Comparison of ENCODE assay signal across 25 mouse cellular contexts in the genomic region with DNA sequence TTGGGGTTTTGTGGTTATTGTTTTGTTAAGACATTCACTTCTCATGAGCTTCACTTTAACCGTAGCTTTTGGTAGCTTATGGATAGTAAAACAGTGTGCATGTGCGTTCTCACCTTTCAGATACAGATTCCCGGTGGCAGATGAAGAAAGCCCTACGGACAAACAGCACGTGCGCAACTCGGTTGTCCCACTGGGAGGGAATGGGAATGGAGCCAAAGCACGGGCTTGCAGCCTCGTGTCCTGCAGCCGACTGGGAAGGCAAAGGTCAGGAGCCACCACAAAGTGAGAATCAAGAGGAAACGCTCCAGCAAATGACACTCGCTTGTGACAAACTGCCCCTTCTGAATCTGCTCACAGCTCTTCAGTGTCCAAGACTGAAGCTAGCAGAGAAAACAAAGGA. TPM values are rescaled to one million over a fixed set of nuclear protein-coding genes. Genes with fewer than 3 reads are reported as not detected.
DNase-seq lines count a peak whose midpoint lies in the region; ATAC-seq and TF ChIP-seq lines count a peak whose summit lies in the region.
"Had no signal": no experiment of that assay in that cellular context is flagged by ENCODE, and none has a peak within 500 bp of the region (broad histone marks: within the 10 kb centered on the region; RNA-seq: fewer than 3 reads in every experiment).

No protein-coding gene starts in this region.

- no peak overlapping the region for H3K27ac ChIP-seq in kidney, adult 2 months (ENCODE audit: insufficient read depth, low read depth, low read length)
- H3K27ac ChIP-seq in kidney, embryonic 14.5 days (ENCODE audit: low read depth, low read length), result no peak overlapping the region
- H3K27ac ChIP-seq in midbrain, postnatal 0 days (ENCODE audit: low read depth, low read length), result no peak overlapping the region
- H3K27ac ChIP-seq: embryonic facial prominence, embryonic 10.5 days; embryonic facial prominence, embryonic 13.5 days; forebrain, embryonic 12.5 days; forebrain, embryonic 15.5 days; hindbrain, embryonic 12.5 days had no signal

- 0 out of 2 replicates have a peak, but pooled peaks cover 4% of the 10 kb centered on the region for H3K9me3 ChIP-seq in kidney, embryonic 14.5 days (ENCODE audit: control insufficient read depth, low read length)
- no peaks in the 10 kb centered on the region; the same call in 1 of the 2 replicates for H3K9me3 ChIP-seq in midbrain, postnatal 0 days (ENCODE audit: low read length)
- H3K9me3 ChIP-seq: embryonic facial prominence, embryonic 13.5 days; forebrain, embryonic 12.5 days; forebrain, embryonic 15.5 days; hindbrain, embryonic 12.5 days had no signal

- TF ChIP-seq POLR2A in kidney, adult 2 months (IDR thresholded peaks at IDR 0.05; ENCODE audit: low read depth, low read length), result no peak

- H3K36me3 ChIP-seq in kidney, adult 2 months (ENCODE audit: control insufficient read depth, insufficient read depth, low read length), result peaks cover 24% of the 10 kb centered on the region
- peaks cover 63% of the 10 kb centered on the region for H3K36me3 ChIP-seq in kidney, embryonic 14.5 days (ENCODE audit: control insufficient read depth, insufficient read depth, low read length)
- H3K36me3 ChIP-seq in midbrain, postnatal 0 days (ENCODE audit: insufficient read depth, low read length), result peaks cover 58% of the 10 kb centered on the region

- no peaks in the 10 kb centered on the region for H3K4me1 ChIP-seq in kidney, adult 2 months (ENCODE audit: control insufficient read depth, insufficient read depth, low read length)
- no peaks in the 10 kb centered on the region for H3K4me1 ChIP-seq in kidney, embryonic 14.5 days (ENCODE audit: control insufficient read depth, insufficient read depth, low read length)
- H3K4me1 ChIP-seq in midbrain, postnatal 0 days (ENCODE audit: insufficient read depth, low read length), result no peaks in the 10 kb centered on the region
- H3K4me1 ChIP-seq: embryonic facial prominence, embryonic 10.5 days; embryonic facial prominence, embryonic 13.5 days; forebrain, embryonic 12.5 days; forebrain, embryonic 15.5 days; hindbrain, embryonic 12.5 days had no signal

- 78% methylated on average over 12 of the region's 12 CpGs for WGBS in kidney, adult 2 months
- 93% methylated on average over 12 of the region's 12 CpGs for WGBS in kidney, embryonic 14.5 days
- 92% methylated on average over 12 of the region's 12 CpGs for WGBS in midbrain, postnatal 0 days

- H3K27me3 ChIP-seq in kidney, adult 2 months (replicated peaks; ENCODE audit: control insufficient read depth, insufficient read depth, low read length), result no peaks in the 10 kb centered on the region
- H3K27me3 ChIP-seq in kidney, embryonic 14.5 days (ENCODE audit: control insufficient read depth, insufficient read depth, low read length), result no peaks in the 10 kb centered on the region
- no peaks in the 10 kb centered on the region for H3K27me3 ChIP-seq in midbrain, postnatal 0 days (ENCODE audit: insufficient read depth, low read length)
- H3K27me3 ChIP-seq: CH12.LX; embryonic facial prominence, embryonic 13.5 days; forebrain, embryonic 12.5 days; forebrain, embryonic 15.5 days; hindbrain, embryonic 12.5 days; Patski had no signal

- no peak overlapping the region for H3K9ac ChIP-seq in kidney, embryonic 14.5 days (ENCODE audit: low read depth, low read length)
- H3K9ac ChIP-seq in midbrain, postnatal 0 days (replicated peaks; ENCODE audit: low read length, poor library complexity, severe bottlenecking), result no peak overlapping the region
- H3K9ac ChIP-seq: embryonic facial prominence, embryonic 13.5 days; forebrain, embryonic 12.5 days; forebrain, embryonic 15.5 days; hindbrain, embryonic 12.5 days had no signal

- no peak overlapping the region for H3K4me3 ChIP-seq in kidney, adult 2 months (ENCODE audit: insufficient read depth, low read depth, low read length)
- no peak overlapping the region for H3K4me3 ChIP-seq in kidney, embryonic 14.5 days (ENCODE audit: low read length)
- no peak overlapping the region for H3K4me3 ChIP-seq in midbrain, postnatal 0 days (ENCODE audit: low read depth, low read length)
- H3K4me3 ChIP-seq: embryonic facial prominence, embryonic 10.5 days; embryonic facial prominence, embryonic 13.5 days; erythroblast, embryonic 14.5 days; forebrain, embryonic 12.5 days; forebrain, embryonic 15.5 days; hindbrain, embryonic 12.5 days had no signal

- no peak for ATAC-seq in kidney, embryonic 14.5 days (ENCODE audit: low FRiP score, low TSS enrichment)
- no peak for ATAC-seq in midbrain, postnatal 0 days (ENCODE audit: low FRiP score)
- ATAC-seq: forebrain, embryonic 15.5 days; hindbrain, embryonic 16.5 days; Patski had no signal

- H3K4me2 ChIP-seq in kidney, embryonic 14.5 days (replicated peaks; ENCODE audit: low read depth, low read length), result no peak overlapping the region
- no peak overlapping the region for H3K4me2 ChIP-seq in midbrain, postnatal 0 days (ENCODE audit: low read depth, low read length, poor library complexity, severe bottlenecking)
- H3K4me2 ChIP-seq: embryonic facial prominence, embryonic 13.5 days; forebrain, embryonic 12.5 days; forebrain, embryonic 15.5 days; heart, embryonic 11.5 days; hindbrain, embryonic 12.5 days had no signal

- TF ChIP-seq CTCF in kidney, adult 2 months (conservative IDR thresholded peaks at IDR 0.05; ENCODE audit: insufficient read depth, insufficient read length, low read depth, low read length), result no peak
- TF ChIP-seq CTCF in midbrain, postnatal 0 days (IDR thresholded peaks at IDR 0.05), result no peak

- DNase-seq in heart, adult 11 months, result peak; percentile 71
- DNase-seq in heart, adult 18-20 months, result no peak
- DNase-seq in kidney, adult 2 months, result peak; percentile 82
- DNase-seq in kidney, postnatal 10 days, result peak; percentile 27
- peak; percentile 58 to 80 for DNase-seq in kidney, postnatal 36 days
- DNase-seq in midbrain, postnatal 0 days (ENCODE audit: low spot score), result no peak
- DNase-seq: adrenal gland, adult 2 months; adrenal gland, postnatal 25 days; B cell, adult 2 months; cerebellum, adult 11-12 months; cerebellum, adult 8-10 months; cerebellum, postnatal 36 days; embryo, embryonic 11 days; gastrocnemius, postnatal 25 days had no signal

RNA-seq across cellular contexts. Expression of a gene that starts 12.1 kb away (rescaled TPM):
- 1 to 10 TPM; 9.1 to 9.8 TPM for total RNA-seq in heart, adult 18-20 months (2021)
- 2.6 and 3.3 TPM in 2 replicates for polyA plus RNA-seq in kidney, adult 2 months (2012; rRNA removed)
- polyA plus RNA-seq in kidney, embryonic 14.5 days (2014; fragmentation: Nextera tagmentation; extraction: Ambion mirVana), result 4.9 and 12.3 TPM in 2 replicates
- total RNA-seq in midbrain, postnatal 0 days (2014; rRNA removed), result 10.7 and 16.3 TPM in 2 replicates
- polyA plus RNA-seq in midbrain, postnatal 0 days (2015; fragmentation: Nextera tagmentation; extraction: Ambion mirVana), result 11.7 and 11.9 TPM in 2 replicates

RNA-seq across cellular contexts. Expression of a gene that starts 25.5 kb away (rescaled TPM):
- under 1 TPM; 0.62 to 0.87 TPM for total RNA-seq in heart, adult 18-20 months (2021)
- polyA plus RNA-seq in kidney, adult 2 months (2012; rRNA removed), result 0.48 and 0.61 TPM in 2 replicates
- 4.7 and 7.6 TPM in 2 replicates for polyA plus RNA-seq in kidney, embryonic 14.5 days (2014; fragmentation: Nextera tagmentation; extraction: Ambion mirVana)
- total RNA-seq in midbrain, postnatal 0 days (2014; rRNA removed), result 11.7 and 12.3 TPM in 2 replicates
- polyA plus RNA-seq in midbrain, postnatal 0 days (2015; fragmentation: Nextera tagmentation; extraction: Ambion mirVana), result 12.7 and 13.1 TPM in 2 replicates
- polyA plus RNA-seq: erythroblast, embryonic 14.5 days had no signal

RNA-seq across cellular contexts. Expression of a gene that starts 31.8 kb away (rescaled TPM):
- total RNA-seq in heart, adult 18-20 months (2021), result 1 to 10 TPM; 3.3 to 3.9 TPM
- polyA plus RNA-seq in kidney, adult 2 months (2012; rRNA removed), result 1.7 and 1.8 TPM in 2 replicates
- polyA plus RNA-seq in kidney, embryonic 14.5 days (2014; fragmentation: Nextera tagmentation; extraction: Ambion mirVana), result 7.2 and 9.1 TPM in 2 replicates
- total RNA-seq in midbrain, postnatal 0 days (2014; rRNA removed), result 20.4 and 24.5 TPM in 2 replicates
- polyA plus RNA-seq in midbrain, postnatal 0 days (2015; fragmentation: Nextera tagmentation; extraction: Ambion mirVana), result 14.7 and 16.2 TPM in 2 replicates
- polyA plus RNA-seq: erythroblast, embryonic 14.5 days had no signal

RNA-seq across cellular contexts. Expression of a gene that starts 44.2 kb away (rescaled TPM):
- 1 to 10 TPM; 3.4 to 4.2 TPM for total RNA-seq in heart, adult 18-20 months (2021)
- 3.6 and 3.8 TPM in 2 replicates for polyA plus RNA-seq in kidney, adult 2 months (2012; rRNA removed)
- polyA plus RNA-seq in kidney, embryonic 14.5 days (2014; fragmentation: Nextera tagmentation; extraction: Ambion mirVana), result 8.3 and 8.9 TPM in 2 replicates
- total RNA-seq in midbrain, postnatal 0 days (2014; rRNA removed), result 11.5 and 12.2 TPM in 2 replicates
- 12.5 and 13.2 TPM in 2 replicates for polyA plus RNA-seq in midbrain, postnatal 0 days (2015; fragmentation: Nextera tagmentation; extraction: Ambion mirVana)

RNA-seq across cellular contexts. Expression of a gene that starts 59.6 kb away (rescaled TPM):
- total RNA-seq in heart, adult 18-20 months (2021), result 10 to 100 TPM; 10.9 to 11.4 TPM
- polyA plus RNA-seq in kidney, adult 2 months (2012; rRNA removed), result 5.5 and 5.7 TPM in 2 replicates
- polyA plus RNA-seq in kidney, embryonic 14.5 days (2014; fragmentation: Nextera tagmentation; extraction: Ambion mirVana), result 9.1 and 14.3 TPM in 2 replicates
- 11.8 and 13.9 TPM in 2 replicates for total RNA-seq in midbrain, postnatal 0 days (2014; rRNA removed)
- 5.9 and 6.8 TPM in 2 replicates for polyA plus RNA-seq in midbrain, postnatal 0 days (2015; fragmentation: Nextera tagmentation; extraction: Ambion mirVana)

Comparison
In these comparisons a context has a peak if more than half of its experiments do, and no peak if none do; other contexts are left out.
1. DNase-seq: peak in heart, adult 11 months (single experiment), kidney, adult 2 months (single experiment), kidney, postnatal 10 days (single experiment) and kidney, postnatal 36 days (2 of 2); none in heart, adult 18-20 months (0 of 2) and midbrain, postnatal 0 days (single experiment).